Mouse (Mus musculus): Measurements from ENCODE around the gene Bcr. TPM values are rescaled to one million over a fixed set of nuclear protein-coding genes. Genes with fewer than 3 reads are reported as not detected.

The Bcr gene
- 9.5 and 10.6 TPM in 2 replicates for polyA plus RNA-seq (2015; fragmentation: Nextera tagmentation; extraction: Ambion mirVana)

DNA sequence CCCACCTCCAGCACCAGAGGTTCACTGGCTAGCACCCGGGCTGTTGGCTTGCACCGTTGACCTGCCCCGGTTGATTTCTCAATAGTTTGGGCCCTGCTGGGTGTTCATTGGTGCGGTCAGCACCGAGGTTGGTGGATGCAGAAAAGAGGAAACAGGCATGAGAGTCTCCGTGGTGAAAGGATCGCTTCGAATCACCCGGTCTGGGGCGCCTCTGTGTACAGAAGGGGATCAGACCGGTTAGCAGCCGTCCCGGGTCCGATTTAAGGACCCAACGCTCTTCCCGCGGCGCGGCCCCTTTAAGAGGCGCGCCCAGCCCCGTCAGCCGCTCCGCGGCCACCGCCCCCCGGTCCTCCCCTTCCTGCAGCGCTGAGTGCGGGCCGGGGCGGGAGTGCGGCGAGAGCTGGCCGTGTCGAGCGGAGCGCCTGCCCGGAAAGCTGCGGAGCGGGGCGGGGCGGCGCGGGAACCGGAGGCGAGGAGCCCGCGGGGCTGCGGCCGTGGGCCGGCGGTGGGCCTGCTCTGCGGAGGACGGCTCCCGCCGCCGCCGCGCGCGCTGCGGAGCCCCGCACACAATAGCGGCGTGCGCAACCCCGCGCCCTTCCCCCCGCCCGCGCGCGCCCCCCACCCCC is at the start of gene Bcr:
Gene Bcr, plus strand, starts transcription at position 376 of the 626 bp plus-strand sequence.
- Histone ChIP-seq H3K4me1 (peaks cover 55% of the 10 kb centered on the region), H3K9ac (peak within 1 kb of the TSS; percentile 85)
- WGBS: under 1% methylated on average over 32 of the region's 73 CpGs

DNA sequence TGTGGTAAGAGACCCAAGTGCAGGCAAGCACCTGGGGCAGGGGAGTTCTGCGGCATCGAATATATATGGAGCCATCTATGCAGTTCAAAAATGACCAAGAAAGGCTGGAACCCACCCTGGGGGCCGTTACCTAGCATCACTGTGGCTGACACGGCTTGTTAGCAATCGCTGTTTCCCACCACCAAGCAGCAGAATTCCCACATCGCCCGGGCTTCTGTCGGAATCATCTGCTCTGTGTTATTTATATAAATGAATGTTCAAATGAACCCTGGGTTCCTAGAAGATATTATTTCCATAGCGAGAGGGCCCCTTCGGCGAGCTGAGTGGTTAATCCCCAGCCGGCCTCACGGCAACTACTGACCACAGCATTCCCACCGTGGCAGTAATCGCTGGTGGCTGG is 49.7 kb upstream of the Bcr start:
- H3K27me3 ChIP-seq: no peaks in the 10 kb centered on the region
- no peak for ATAC-seq (ENCODE audit: insufficient number of reproducible peaks, insufficient read depth, low FRiP score, low TSS enrichment, low read depth)
- H3K4me1 ChIP-seq: peaks cover 7% of the 10 kb centered on the region; the same call in 1 of the 2 replicates
- H3K4me2 ChIP-seq: no peak overlapping the region
- no peaks in the 10 kb centered on the region for H3K9me3 ChIP-seq
- no peaks in the 10 kb centered on the region for H3K36me3 ChIP-seq
- no peak overlapping the region for H3K4me3 ChIP-seq
- 74% methylated on average over 15 of the region's 15 CpGs for WGBS
- no peak overlapping the region for H3K9ac ChIP-seq
- no peak overlapping the region for H3K27ac ChIP-seq

More for the DNA sequence above, at the start of gene Bcr:
- H3K36me3 ChIP-seq: no peaks in the 10 kb centered on the region
- H3K4me2 ChIP-seq: peak within 1 kb of the TSS; percentile 94
- no peaks in the 10 kb centered on the region for H3K9me3 ChIP-seq
- no peaks in the 10 kb centered on the region for H3K27me3 ChIP-seq
- peak within 1 kb of the TSS; percentile 33; the same call in 1 of the 2 replicates for H3K27ac ChIP-seq
- peak within 1 kb of the TSS; percentile 92 for H3K4me3 ChIP-seq
- peak; percentile 82 for ATAC-seq (ENCODE audit: insufficient number of reproducible peaks, insufficient read depth, low FRiP score, low TSS enrichment, low read depth)

DNA sequence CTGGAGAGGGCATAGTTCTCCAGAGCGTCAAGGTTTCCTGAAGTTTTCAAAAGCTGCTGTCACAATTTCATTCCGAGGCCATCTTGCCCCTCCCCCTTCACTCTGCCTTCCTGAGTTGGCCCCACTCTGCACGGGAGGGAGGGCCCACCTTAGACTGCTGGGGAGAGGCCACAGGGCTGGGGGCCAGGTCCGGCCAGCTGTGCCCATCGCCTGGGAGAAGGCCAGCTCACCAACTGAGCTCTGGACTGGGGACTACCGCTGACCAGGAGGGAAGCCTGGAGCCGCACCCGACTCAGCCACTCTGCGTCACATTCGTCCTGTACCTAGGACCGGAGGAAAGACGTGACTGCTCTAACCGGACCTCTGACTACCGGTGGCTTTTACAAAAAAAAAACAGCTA is 44.9 kb upstream of the Bcr start:
- 59% methylated on average over 14 of the region's 14 CpGs for WGBS

DNA sequence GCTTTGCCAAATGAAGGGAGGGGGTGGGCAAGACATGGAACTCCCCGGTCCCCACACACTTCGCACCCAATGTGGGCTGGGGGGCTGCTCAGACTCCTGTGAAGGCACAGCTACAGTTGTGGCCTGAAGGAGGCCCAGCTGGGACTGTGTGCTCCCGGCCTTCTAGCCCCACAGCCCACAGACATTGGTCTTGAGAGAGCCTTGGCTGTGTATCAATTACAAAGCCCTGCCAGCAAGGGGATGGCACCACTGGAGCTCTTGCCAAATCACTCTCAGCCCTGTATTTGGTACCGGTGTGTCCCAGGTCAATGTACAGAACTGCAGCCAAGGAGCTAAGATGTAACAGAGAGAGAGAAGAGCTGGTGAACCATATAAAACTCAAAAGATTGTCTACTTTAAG is 43.9 kb upstream of the Bcr start:
- 77% methylated on average over 4 of the region's 4 CpGs for WGBS
- H3K36me3 ChIP-seq: no peaks in the 10 kb centered on the region
- no peak for ATAC-seq (ENCODE audit: insufficient number of reproducible peaks, insufficient read depth, low FRiP score, low TSS enrichment, low read depth)
- no peaks in the 10 kb centered on the region; the same call in none of the 2 replicates for H3K4me1 ChIP-seq
- no peak overlapping the region for H3K4me3 ChIP-seq
- no peak overlapping the region for H3K4me2 ChIP-seq
- no peak overlapping the region for H3K9ac ChIP-seq
- H3K27ac ChIP-seq: no peak overlapping the region
- H3K9me3 ChIP-seq: no peaks in the 10 kb centered on the region
- no peaks in the 10 kb centered on the region for H3K27me3 ChIP-seq

More for the DNA sequence above, 44.9 kb upstream of the Bcr start:
- Histone ChIP-seq H3K36me3 (no peaks in the 10 kb centered on the region), H3K9ac (no peak overlapping the region), H3K4me2 (no peak overlapping the region), H3K27me3 (no peaks in the 10 kb centered on the region), H3K9me3 (no peaks in the 10 kb centered on the region), H3K27ac (no peak overlapping the region), H3K4me1 (peaks cover 5% of the 10 kb centered on the region; the same call in 1 of the 2 replicates), H3K4me3 (no peak overlapping the region)
- ATAC-seq (ENCODE audit: insufficient number of reproducible peaks, insufficient read depth, low FRiP score, low TSS enrichment, low read depth): no peak

DNA sequence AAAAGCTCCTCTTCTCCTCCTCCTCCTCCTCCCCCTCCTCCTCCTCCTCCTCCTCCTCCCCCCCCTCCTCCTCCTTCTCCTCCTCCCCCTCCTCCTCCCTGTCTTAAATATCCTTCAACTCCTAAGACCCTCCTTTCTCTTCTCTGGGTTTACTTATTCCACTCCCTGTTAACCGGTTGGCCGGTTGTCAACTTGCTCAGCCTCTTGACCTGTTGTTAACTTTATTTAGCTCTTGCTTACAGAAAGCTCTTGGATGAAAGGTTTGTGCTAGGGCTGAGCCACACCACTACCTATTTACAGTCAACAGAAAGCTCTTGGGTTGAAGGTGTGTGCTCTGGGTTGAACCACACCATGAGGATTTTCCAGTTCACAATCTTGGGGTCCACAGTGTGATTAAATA is 40.1 kb upstream of the Bcr start:
- ATAC-seq (ENCODE audit: insufficient number of reproducible peaks, insufficient read depth, low FRiP score, low TSS enrichment, low read depth): no peak; the same call in 1 of the 2 replicates
- 51% methylated on average over 2 of the region's 2 CpGs for WGBS
- Histone ChIP-seq H3K36me3 (no peaks in the 10 kb centered on the region), H3K9ac (no peak overlapping the region), H3K4me2 (no peak overlapping the region), H3K9me3 (no peaks in the 10 kb centered on the region), H3K4me1 (no peaks in the 10 kb centered on the region; the same call in 1 of the 2 replicates), H3K4me3 (no peak overlapping the region), H3K27me3 (no peaks in the 10 kb centered on the region), H3K27ac (no peak overlapping the region)

DNA sequence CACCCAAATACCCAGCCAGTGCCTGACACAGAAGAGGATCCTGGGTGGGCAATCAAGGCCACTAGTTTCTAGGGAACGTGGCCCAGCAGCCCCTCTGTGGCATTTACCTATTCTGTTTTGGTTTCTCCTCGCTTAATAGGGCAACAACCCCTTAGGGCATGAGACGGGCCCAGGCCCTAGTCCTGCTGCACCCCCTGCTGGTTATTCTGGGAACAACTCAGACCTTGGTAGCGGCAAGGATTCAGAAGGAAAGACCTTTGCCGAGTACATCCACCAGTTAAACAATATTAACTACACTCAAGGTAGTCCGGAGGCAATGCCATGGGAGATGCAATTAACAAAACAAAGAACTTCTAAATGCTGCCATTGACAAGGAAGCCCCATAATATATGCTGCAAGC is 39.3 kb upstream of the Bcr start:
- H3K9ac ChIP-seq: no peak overlapping the region
- H3K27ac ChIP-seq: no peak overlapping the region
- no peaks in the 10 kb centered on the region for H3K36me3 ChIP-seq
- no peak overlapping the region for H3K4me3 ChIP-seq
- no peak for ATAC-seq (ENCODE audit: insufficient number of reproducible peaks, insufficient read depth, low FRiP score, low TSS enrichment, low read depth)
- H3K4me2 ChIP-seq: no peak overlapping the region
- H3K27me3 ChIP-seq: no peaks in the 10 kb centered on the region
- WGBS: 15% methylated on average over 6 of the region's 6 CpGs
- H3K9me3 ChIP-seq: no peaks in the 10 kb centered on the region
- no peaks in the 10 kb centered on the region; the same call in 1 of the 2 replicates for H3K4me1 ChIP-seq

DNA sequence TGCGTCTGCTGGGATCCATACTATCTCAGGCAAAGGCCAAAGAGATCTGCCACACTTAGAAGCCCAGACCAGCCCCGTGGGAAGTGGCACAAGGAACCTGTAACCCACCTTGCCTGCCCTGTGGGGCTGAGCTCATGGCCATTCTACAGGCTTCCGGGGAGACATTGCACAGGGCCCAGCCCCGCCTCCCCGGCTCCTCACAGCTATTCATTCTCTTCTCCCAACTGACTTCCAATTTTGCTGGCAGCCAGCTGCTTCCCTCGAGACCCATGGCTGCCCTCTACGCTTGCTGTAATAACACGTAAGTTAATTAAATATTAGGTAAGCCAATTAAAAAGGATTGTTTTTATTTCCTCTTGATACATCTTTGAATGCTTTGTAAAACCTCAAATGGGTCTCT is 33.9 kb upstream of the Bcr start:
- Histone ChIP-seq H3K36me3 (no peaks in the 10 kb centered on the region), H3K9ac (no peak overlapping the region), H3K4me2 (no peak overlapping the region), H3K27ac (no peak overlapping the region), H3K9me3 (no peaks in the 10 kb centered on the region), H3K4me1 (no peaks in the 10 kb centered on the region), H3K4me3 (no peak overlapping the region), H3K27me3 (no peaks in the 10 kb centered on the region)
- ATAC-seq (ENCODE audit: insufficient number of reproducible peaks, insufficient read depth, low FRiP score, low TSS enrichment, low read depth): no peak
- 58% methylated on average over 8 of the region's 8 CpGs for WGBS

DNA sequence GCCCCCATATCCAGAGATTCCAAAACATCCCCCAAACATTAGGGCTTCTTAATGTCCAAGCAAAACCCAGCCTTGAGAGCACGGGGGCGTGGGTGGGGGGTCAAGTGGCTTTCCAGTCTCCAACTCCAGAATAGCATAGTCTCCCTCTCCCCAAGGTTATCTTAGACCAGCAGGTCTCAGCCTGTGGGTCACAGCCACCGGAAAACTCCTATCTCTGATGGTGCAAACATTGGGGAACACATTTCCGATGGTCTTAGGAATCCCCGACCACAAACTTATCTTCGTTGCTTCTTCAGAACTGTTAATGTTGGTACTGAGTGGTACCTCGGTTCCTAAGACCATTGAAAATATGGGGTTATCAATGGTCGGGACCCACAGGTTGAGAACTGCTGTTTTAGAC is 31.6 kb upstream of the Bcr start:
- no peak for ATAC-seq (ENCODE audit: insufficient number of reproducible peaks, insufficient read depth, low FRiP score, low TSS enrichment, low read depth)
- no peaks in the 10 kb centered on the region for H3K36me3 ChIP-seq
- WGBS: 89% methylated on average over 8 of the region's 8 CpGs
- no peak overlapping the region for H3K4me2 ChIP-seq
- H3K9me3 ChIP-seq: no peaks in the 10 kb centered on the region
- H3K27ac ChIP-seq: no peak overlapping the region
- peaks cover 10% of the 10 kb centered on the region for H3K4me1 ChIP-seq
- H3K27me3 ChIP-seq: no peaks in the 10 kb centered on the region
- H3K9ac ChIP-seq: no peak overlapping the region
- H3K4me3 ChIP-seq: no peak overlapping the region

DNA sequence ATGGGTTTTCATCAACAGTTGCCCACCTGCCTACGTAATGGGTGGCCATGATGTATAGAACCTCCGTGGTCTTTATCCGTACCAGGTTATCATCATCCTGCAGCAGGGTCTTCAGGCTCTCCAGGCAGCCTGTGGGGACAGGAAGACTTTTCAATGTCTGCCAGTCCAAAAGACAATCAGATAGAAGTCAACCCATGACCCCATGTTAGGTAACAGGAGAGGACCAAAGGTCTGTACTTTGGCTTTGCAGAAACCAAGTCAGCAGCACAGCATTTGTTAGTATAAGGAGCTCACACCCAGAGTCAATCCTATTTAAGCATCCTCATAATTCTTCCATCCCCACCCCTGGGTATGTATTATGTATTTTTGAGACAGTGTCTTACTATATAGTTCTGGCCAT is 30.7 kb upstream of the Bcr start:
- no peak for ATAC-seq (ENCODE audit: insufficient number of reproducible peaks, insufficient read depth, low FRiP score, low TSS enrichment, low read depth)
- 98% methylated on average over 3 of the region's 3 CpGs for WGBS
- H3K9me3 ChIP-seq: no peaks in the 10 kb centered on the region
- no peaks in the 10 kb centered on the region for H3K36me3 ChIP-seq
- no peak overlapping the region for H3K4me3 ChIP-seq
- H3K4me1 ChIP-seq: peaks cover 10% of the 10 kb centered on the region
- no peak overlapping the region for H3K9ac ChIP-seq
- H3K27ac ChIP-seq: no peak overlapping the region
- no peaks in the 10 kb centered on the region for H3K27me3 ChIP-seq
- no peak overlapping the region for H3K4me2 ChIP-seq

DNA sequence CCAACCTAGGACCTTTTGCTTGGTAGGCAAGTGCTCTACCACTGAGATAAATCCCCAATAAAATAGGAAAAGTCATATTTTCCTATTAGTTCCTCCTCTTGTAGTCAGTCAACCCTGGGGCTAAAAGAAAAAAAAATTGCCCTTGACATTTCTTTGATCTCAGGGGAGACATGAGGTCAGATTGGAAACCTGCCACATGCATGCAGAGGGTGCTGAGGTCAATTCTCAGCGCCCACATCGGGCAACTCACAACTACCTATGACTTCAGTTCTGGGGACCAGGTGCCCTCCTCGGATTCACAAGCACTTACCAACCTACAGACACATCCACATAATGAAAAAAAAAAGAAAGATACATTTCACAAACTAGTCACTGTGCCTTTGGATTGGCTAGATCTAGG is 30.2 kb upstream of the Bcr start:
- no peaks in the 10 kb centered on the region for H3K27me3 ChIP-seq
- no peaks in the 10 kb centered on the region for H3K9me3 ChIP-seq
- no peak for ATAC-seq (ENCODE audit: insufficient number of reproducible peaks, insufficient read depth, low FRiP score, low TSS enrichment, low read depth)
- no peak overlapping the region for H3K4me2 ChIP-seq
- H3K9ac ChIP-seq: no peak overlapping the region
- no peaks in the 10 kb centered on the region for H3K36me3 ChIP-seq
- H3K4me3 ChIP-seq: no peak overlapping the region
- no peak overlapping the region for H3K27ac ChIP-seq
- H3K4me1 ChIP-seq: peaks cover 10% of the 10 kb centered on the region
- WGBS: 78% methylated on average over 3 of the region's 3 CpGs

DNA sequence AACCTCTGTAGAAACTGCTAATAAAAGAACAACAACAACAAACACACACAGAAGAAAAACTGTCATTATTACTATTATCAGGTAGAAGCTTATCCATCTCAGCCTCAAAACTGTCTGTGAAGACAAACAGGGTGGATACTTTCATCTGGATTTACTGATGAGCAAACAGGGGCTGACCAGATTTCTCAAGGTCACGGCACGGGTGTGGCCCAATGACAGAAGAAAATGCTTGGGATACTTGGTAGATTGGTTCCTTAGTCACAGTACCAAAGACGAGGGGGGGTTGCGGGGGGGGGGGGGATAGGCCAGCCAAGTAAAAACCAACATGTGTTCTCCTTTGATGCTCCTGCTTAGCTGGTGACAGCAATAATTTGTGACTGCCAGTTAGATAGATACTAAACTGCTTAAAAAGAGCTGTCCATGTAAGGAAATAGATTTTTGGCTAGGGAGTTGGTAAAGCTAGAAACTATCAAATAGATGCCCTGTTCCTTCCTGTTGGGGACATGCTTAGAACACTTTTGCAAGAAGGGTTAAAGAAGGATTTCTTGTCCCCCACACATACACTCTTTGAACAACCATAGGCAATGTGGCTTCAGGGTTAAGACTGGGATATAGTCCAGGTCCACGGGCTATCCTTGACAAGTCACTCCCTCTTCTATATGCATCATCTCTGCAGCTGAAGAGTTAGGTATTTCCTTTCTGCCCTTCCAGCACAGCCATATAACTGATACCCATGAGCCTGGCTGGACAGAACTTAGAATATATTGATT is 28.9 kb upstream of the Bcr start:
- H3K9ac ChIP-seq: no peak overlapping the region
- 67% methylated on average over 5 of the region's 5 CpGs for WGBS
- no peak overlapping the region for H3K4me3 ChIP-seq
- H3K4me1 ChIP-seq: peaks cover 19% of the 10 kb centered on the region
- no peak for ATAC-seq (ENCODE audit: insufficient number of reproducible peaks, insufficient read depth, low FRiP score, low TSS enrichment, low read depth)
- H3K9me3 ChIP-seq: no peaks in the 10 kb centered on the region
- no peaks in the 10 kb centered on the region for H3K36me3 ChIP-seq
- no peak overlapping the region for H3K27ac ChIP-seq
- no peaks in the 10 kb centered on the region for H3K27me3 ChIP-seq
- no peak overlapping the region for H3K4me2 ChIP-seq

DNA sequence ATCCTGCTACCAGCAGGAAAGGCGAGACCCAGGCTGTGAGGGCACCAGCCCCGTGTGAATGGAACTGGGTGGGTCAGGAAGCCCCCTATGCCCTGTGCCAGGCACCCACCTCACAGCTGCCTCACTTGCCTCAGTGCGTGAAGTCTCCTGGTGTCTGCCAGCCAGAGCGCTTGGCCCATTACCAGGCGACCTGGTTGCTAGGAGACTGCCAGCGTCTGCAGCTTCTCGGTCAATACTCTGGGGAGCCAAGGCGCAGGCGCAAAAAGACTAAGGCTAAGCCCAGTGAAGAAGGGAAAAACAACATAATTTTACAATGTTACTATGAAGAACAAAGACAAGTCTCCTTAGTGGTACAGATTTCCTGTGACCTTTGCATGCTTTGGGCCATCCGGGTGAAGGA is 28.0 kb upstream of the Bcr start, which contains the start of gene Rsph14:
Gene Rsph14, minus strand, starts transcription at position 192 of the 400 bp plus-strand sequence.
- Histone ChIP-seq H3K4me2 (peak within 1 kb of the TSS; percentile 37; the same call in 1 of the 2 replicates), H3K27ac (no peak within 1 kb of the TSS), H3K36me3 (no peaks in the 10 kb centered on the region), H3K9me3 (no peaks in the 10 kb centered on the region), H3K27me3 (no peaks in the 10 kb centered on the region), H3K4me3 (no peak within 1 kb of the TSS), H3K4me1 (peaks cover 24% of the 10 kb centered on the region), H3K9ac (no peak within 1 kb of the TSS)
- no peak; the same call in 1 of the 2 replicates for ATAC-seq (ENCODE audit: insufficient number of reproducible peaks, insufficient read depth, low FRiP score, low TSS enrichment, low read depth)
- 26% methylated on average over 10 of the region's 10 CpGs for WGBS
